Mouse (Mus musculus) hindbrain, embryonic 15.5 days (tissue): ENCODE measurements around the gene Rnf224. TPM values are rescaled to one million over a fixed set of nuclear protein-coding genes. Genes with fewer than 3 reads are reported as not detected.
A peak's percentile ranks its signal among the peaks of the same experiment; 100 is the strongest.

ENCODE experiments used
- ATAC-seq: fragments of 200-750 bp; cut with Nextera tagmentation; 2 replicates; pipeline ENCODE4 v1.8.0; 2017; ENCODE audit warnings: low read depth, moderate number of reproducible peaks, moderate TSS enrichment; ENCODE audit not compliant: low FRiP score
- H3K27ac ChIP-seq: fragments of 300-500 bp; sonication (generic); replicated peaks from 2 replicates; pipeline ENCODE4 v1.5.1; 2015; ENCODE audit warnings: mild to moderate bottlenecking, inconsistent platforms
- H3K27me3 ChIP-seq: fragments of 300-500 bp; sonication (generic); 2 replicates; pipeline ENCODE4 v1.6.1; 2015; ENCODE audit warnings: control low read depth, inconsistent platforms
- H3K36me3 ChIP-seq: fragments of 300-500 bp; sonication (generic); 2 replicates; pipeline ENCODE4 v1.6.1; 2015; ENCODE audit warnings: control low read depth, inconsistent platforms
- H3K4me1 ChIP-seq: fragments of 300-500 bp; sonication (generic); replicated peaks from 2 replicates; pipeline ENCODE4 v1.6.1; 2015; ENCODE audit warnings: control low read depth, inconsistent platforms
- H3K4me2 ChIP-seq: fragments of 300-500 bp; sonication (generic); 2 replicates; pipeline ENCODE4 v1.6.1; 2015; ENCODE audit warnings: moderate library complexity, mild to moderate bottlenecking, inconsistent platforms
- H3K4me3 ChIP-seq: fragments of 300-500 bp; sonication (generic); 2 replicates; pipeline ENCODE4 v1.5.1; 2015; ENCODE audit warnings: mild to moderate bottlenecking, inconsistent platforms
- H3K9ac ChIP-seq: fragments of 300-500 bp; sonication (generic); 2 replicates; pipeline ENCODE4 v1.6.1; 2015; ENCODE audit warnings: inconsistent platforms
- H3K9me3 ChIP-seq: fragments of 300-500 bp; sonication (generic); 2 replicates; pipeline ENCODE4 v1.6.1; 2016; ENCODE audit warnings: control low read depth, inconsistent platforms
- WGBS: fragments of 180-500 bp; shearing (Covaris S2); methylation state at CpG from one replicate; pipeline ENCODE4 v1.1.7; 2015; 5-methylcytosine and 5-hydroxymethylcytosine counted together
- polyA plus RNA-seq: library from polyadenylated mRNA; unstranded; fragments of >200 nt; fragmentation: Nextera tagmentation; extraction: Ambion mirVana; gene quantifications from 2 replicates; pipeline ENCODE4 v1.2.1, GENCODE M21; 2015

Gene Rnf224
- polyA plus RNA-seq: not detected in 2 replicates

DNA sequence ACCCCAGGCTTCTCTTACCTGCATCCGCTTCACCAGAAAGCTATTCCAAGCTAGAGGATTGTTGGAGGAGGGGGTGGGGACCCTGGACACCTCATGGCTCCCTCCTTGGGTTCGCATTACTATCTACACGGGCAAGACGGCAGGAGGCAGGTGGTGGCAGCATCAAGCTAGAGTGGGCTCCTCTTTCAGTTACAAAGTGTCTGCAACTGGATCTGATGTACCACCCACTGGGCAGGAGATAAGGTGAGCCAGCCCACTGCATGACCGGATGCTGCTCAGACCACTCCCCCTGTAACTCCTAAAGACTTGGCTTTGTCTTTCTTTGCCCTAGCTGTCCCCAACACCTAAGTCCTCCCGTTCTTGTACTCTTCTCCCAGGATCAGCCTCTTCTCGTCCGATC, at the start of gene Rnf224:
TSS of gene Rnf224 (minus strand) at position 174 of the 400 bp plus-strand sequence.
- peaks cover 4% of the 10 kb centered on the region; the same call in 1 of the 2 replicates for H3K27me3 ChIP-seq
- no peak for ATAC-seq
- H3K4me1 ChIP-seq: peaks cover 15% of the 10 kb centered on the region
- H3K4me2 ChIP-seq: no peak within 1 kb of the TSS
- no peaks in the 10 kb centered on the region for H3K36me3 ChIP-seq
- H3K9ac ChIP-seq: no peak within 1 kb of the TSS
- no peak within 1 kb of the TSS for H3K27ac ChIP-seq
- no peaks in the 10 kb centered on the region for H3K9me3 ChIP-seq
- 36% methylated on average over 8 of the region's 8 CpGs for WGBS
- no peak within 1 kb of the TSS for H3K4me3 ChIP-seq

DNA sequence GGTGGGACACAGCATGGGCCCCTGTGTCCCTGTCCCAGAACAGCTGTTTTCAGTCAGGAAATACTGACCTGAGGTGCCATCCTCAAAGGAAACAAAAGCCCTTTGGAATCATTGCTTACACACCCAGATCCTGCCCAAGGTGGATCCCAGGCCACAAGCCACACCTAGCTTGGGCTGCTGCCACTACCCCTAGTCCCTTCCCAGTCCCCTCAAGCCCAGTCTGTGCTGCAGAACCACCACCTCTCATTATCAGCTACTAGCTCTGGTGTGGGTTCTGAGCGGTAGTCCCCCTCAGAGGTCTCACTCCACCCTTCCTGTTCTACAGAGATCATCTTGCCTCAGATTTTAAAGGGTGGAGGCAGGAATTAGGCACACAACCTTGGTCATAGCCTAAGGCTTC, 49.7 kb upstream of the Rnf224 start:
- no peak for ATAC-seq
- WGBS: 95% methylated on average over 1 of the region's 1 CpGs
- peaks cover 30% of the 10 kb centered on the region for H3K4me1 ChIP-seq
- peaks cover 41% of the 10 kb centered on the region for H3K36me3 ChIP-seq
- H3K9ac ChIP-seq: no peak overlapping the region
- H3K4me3 ChIP-seq: no peak overlapping the region
- no peak overlapping the region for H3K4me2 ChIP-seq
- H3K27me3 ChIP-seq: peaks cover 32% of the 10 kb centered on the region
- H3K9me3 ChIP-seq: no peaks in the 10 kb centered on the region
- no peak overlapping the region for H3K27ac ChIP-seq

DNA sequence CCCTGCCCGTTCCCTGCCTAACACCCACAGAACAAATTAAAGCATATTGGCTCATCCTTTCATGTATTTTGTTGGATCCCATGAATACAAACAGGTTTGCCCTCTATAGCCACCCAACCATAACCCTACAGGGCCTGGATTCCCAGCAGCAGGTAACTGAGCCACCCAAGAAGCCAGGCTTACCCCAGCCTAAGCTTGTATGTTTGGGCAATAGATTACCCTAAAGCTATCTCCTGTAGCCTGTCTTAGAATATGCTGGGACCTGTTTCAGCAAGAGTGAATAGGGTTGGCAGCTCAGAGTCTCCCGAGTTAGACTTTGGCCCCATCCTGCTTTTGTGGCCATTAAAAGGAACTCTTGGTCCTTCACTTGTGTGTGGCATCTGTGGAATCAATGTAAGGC, 49.0 kb upstream of the Rnf224 start:
- H3K27ac ChIP-seq: no peak overlapping the region
- H3K4me3 ChIP-seq: no peak overlapping the region
- ATAC-seq: no peak
- H3K27me3 ChIP-seq: peaks cover 26% of the 10 kb centered on the region
- no peak overlapping the region for H3K4me2 ChIP-seq
- 91% methylated on average over 2 of the region's 2 CpGs for WGBS
- peaks cover 48% of the 10 kb centered on the region for H3K36me3 ChIP-seq
- H3K9ac ChIP-seq: no peak overlapping the region
- H3K9me3 ChIP-seq: no peaks in the 10 kb centered on the region
- peaks cover 22% of the 10 kb centered on the region for H3K4me1 ChIP-seq

DNA sequence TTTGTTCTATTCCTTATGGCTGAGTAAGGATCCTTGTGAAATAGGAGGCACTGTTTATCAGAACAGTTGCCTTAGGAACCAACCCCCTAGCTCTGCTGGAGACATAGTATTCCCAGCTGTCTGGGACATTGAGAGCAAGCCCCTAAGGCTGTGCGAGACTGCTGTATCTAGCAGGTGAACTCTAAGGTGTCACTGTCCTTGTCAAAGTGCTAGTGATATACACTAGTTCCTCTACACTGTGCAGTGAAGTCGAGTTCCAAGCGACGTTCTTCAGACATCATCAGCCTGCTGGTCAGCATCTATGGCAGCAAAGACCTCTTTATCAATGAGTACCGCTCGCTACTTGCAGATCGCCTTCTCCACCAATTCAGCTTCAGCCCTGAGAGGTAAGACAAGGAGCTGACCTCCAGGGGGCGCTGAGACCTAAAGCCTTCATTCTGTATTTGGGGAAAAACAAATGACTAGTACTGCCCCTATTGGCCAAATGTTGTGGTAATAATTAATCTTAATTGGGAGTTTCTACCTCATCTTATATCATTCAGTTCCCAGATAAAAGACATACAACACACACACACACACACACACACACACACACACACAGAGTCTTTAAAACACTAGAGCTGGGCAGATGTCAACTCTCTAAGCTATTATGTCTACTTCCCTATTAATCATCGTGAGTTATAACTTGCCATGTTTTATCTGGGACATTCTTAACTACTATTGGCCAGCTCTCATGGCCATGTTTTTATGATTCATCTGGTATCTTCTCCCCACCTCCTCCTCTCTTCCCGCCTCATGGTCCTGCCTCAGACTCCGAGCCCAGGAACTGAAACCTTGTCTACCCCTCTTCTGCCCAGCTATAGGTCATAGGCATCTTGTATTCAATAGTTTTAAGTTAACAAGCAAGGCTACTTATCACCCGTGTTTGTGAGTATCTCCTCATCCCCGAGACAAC, 42.6 kb upstream of the Rnf224 start:
- H3K9ac ChIP-seq: no peak overlapping the region
- no peak overlapping the region for H3K27ac ChIP-seq
- no peaks in the 10 kb centered on the region for H3K9me3 ChIP-seq
- H3K4me2 ChIP-seq: no peak overlapping the region
- no peak overlapping the region for H3K4me3 ChIP-seq
- ATAC-seq: no peak; the same call in 1 of the 2 replicates
- H3K36me3 ChIP-seq: peaks cover 94% of the 10 kb centered on the region
- peaks cover 8% of the 10 kb centered on the region for H3K4me1 ChIP-seq
- H3K27me3 ChIP-seq: no peaks in the 10 kb centered on the region
- WGBS: 64% methylated on average over 13 of the region's 13 CpGs

DNA sequence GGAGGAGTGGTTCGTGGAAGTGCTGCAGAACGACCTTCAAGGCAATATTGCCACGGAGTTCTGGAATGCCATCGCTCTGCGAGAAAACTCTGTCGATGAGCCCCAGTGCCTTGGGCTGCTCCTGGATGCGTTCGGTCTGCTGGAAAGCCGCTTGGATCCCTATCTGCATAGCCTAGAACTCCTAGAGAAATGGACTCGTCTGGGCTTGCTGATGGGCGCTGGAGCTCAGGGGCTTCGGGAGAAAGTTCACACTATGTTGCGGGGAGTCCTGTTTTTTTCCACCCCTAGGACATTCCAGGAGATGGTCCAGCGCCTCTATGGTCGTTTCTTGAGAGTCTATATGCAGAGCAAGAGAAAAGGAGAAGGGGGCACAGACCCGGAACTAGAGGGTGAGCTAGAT, 36.4 kb upstream of the Rnf224 start:
- no peaks in the 10 kb centered on the region for H3K9me3 ChIP-seq
- 42% methylated on average over 16 of the region's 16 CpGs for WGBS
- H3K4me2 ChIP-seq: peak overlapping the region; percentile 97
- no peak for ATAC-seq
- H3K9ac ChIP-seq: peak overlapping the region; percentile 91
- H3K27me3 ChIP-seq: no peaks in the 10 kb centered on the region
- peak overlapping the region; percentile 87 for H3K4me3 ChIP-seq
- H3K4me1 ChIP-seq: peaks cover 46% of the 10 kb centered on the region
- peaks cover 61% of the 10 kb centered on the region for H3K36me3 ChIP-seq
- peak overlapping the region; percentile 79 for H3K27ac ChIP-seq

DNA sequence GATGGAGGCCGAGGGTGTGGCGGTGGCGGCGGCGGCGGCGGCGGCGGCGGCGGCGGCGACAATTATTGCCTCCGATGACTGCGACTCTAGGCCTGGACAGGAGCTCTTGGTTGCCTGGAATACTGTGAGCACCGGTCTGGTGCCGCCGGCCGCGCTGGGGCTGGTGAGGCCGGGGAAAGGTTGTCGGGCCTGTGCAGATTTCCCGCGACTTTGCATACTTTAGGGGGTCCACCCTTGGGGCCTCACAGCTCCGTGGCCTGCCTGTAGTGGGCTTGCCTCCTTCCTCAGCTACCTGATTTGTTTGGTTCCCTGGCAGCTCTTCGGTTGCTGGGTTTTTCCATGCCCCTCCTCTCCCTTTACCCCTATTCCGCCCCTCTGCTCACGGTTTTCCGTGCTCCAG, 35.9 kb upstream of the Rnf224 start:
- WGBS: 1% methylated on average over 16 of the region's 29 CpGs
- H3K36me3 ChIP-seq: peaks cover 56% of the 10 kb centered on the region
- ATAC-seq: peak; percentile 71

DNA sequence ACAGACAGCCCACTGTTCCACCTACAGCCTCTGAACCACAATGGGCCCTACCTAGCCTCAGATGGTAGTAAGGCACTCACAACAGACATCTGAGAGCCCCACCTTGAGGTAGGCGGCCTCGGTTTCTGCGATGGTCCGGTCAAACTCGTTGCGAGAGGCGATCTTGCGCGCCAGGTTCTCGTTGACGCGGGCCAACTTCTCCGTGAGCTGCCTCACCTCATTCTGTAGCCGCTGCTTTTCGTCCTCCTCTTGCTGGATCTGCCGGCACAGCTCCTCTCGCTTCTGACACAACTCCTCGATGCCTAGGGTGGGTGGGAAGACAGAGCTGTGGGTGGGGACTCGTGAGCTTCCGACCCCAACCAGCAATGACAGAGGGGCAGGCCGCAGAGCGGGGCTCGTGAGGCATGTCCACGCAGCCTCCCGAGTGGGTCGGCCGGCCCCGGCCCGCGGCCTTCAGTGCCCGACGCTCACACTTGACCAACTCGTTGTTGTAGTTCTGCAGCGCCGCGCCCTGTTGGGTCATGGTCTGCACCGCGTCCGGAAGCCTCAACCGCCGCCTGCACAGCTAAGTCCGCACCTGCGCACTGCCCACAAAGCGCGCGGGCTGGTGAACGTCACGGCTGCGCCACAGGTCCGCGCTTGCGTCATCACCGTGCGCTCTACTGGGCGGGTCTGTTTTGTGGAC, 35.4 kb upstream of the Rnf224 start, which contains the start of the genes Ssna1 and Anapc2:
TSS of gene Ssna1 (minus strand) at position 612 of the 685 bp plus-strand sequence.
TSS of gene Anapc2 (plus strand) at position 652 of the 685 bp plus-strand sequence.
- WGBS: under 1% methylated on average over 55 of the region's 55 CpGs
- peak; percentile 96 for ATAC-seq
- H3K36me3 ChIP-seq: peaks cover 52% of the 10 kb centered on the region

More for the DNA sequence above, 35.9 kb upstream of the Rnf224 start:
- H3K4me1 ChIP-seq: peaks cover 51% of the 10 kb centered on the region
- H3K27me3 ChIP-seq: no peaks in the 10 kb centered on the region
- peak overlapping the region; percentile 79 for H3K27ac ChIP-seq
- H3K4me3 ChIP-seq: peak overlapping the region; percentile 87
- H3K9ac ChIP-seq: peak overlapping the region; percentile 91
- H3K4me2 ChIP-seq: peak overlapping the region; percentile 97
- H3K9me3 ChIP-seq: no peaks in the 10 kb centered on the region

DNA sequence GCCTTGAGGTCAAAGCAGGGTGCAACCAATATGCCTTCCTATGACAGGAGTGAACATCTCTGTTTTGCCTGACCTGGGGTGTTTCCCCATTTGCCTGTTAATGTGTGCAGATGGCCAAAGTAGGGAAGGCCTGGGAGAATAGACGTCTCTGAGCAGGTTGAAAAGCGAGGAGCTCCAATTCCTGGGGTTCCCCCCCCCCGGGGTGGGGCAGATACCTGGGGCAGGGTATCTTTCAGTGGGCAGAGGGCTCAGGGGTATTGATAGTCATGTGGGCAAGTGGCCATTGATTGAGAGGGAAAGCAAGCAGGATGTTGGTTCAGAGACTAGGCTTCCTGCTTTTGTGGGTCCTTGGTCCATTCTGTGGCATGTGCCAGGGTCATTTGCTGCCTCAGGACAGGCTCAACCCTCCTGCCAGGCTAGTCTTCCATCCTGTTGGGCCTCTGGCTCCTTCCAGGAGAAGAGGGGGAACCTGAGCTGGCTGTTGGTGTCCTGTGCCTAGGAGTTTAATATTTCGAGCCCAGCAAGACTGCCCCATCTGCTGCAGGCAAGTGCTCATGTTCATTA, 31.2 kb upstream of the Rnf224 start:
- Histone ChIP-seq H3K4me1 (peaks cover 74% of the 10 kb centered on the region), H3K9ac (no peak overlapping the region), H3K4me2 (no peak overlapping the region; the same call in 1 of the 2 replicates), H3K4me3 (no peak overlapping the region), H3K9me3 (no peaks in the 10 kb centered on the region), H3K36me3 (peaks cover 17% of the 10 kb centered on the region; the same call in 1 of the 2 replicates), H3K27me3 (no peaks in the 10 kb centered on the region), H3K27ac (no peak overlapping the region)
- WGBS: 71% methylated on average over 4 of the region's 4 CpGs
- no peak for ATAC-seq

More for the DNA sequence above, 35.4 kb upstream of the Rnf224 start, which contains the start of the genes Ssna1 and Anapc2:
- Histone ChIP-seq H3K9me3 (no peaks in the 10 kb centered on the region), H3K9ac (peak within 1 kb of the TSS; percentile 91), H3K4me3 (peak within 1 kb of the TSS; percentile 87), H3K4me1 (peaks cover 56% of the 10 kb centered on the region), H3K27ac (peak within 1 kb of the TSS; percentile 79), H3K27me3 (no peaks in the 10 kb centered on the region), H3K4me2 (peak within 1 kb of the TSS; percentile 97)

DNA sequence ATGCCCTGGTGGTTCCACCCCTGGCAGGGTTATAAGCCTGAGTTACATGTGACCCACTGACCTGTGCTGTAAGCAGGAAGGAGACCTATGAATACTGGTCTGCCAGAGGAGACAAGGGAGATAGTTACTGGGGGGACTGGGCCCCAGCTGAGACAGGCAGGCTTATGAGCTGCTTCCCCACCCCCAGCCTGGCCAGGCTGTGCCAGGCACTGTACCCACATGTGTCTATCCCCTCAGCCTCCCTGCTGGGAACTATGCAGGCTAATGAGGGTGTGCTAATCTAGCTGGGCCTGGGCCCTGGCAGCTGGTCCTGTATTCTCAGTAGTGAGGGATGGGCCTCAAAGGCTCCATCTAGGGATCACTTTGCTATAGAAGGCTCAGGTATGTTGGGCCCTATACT, 30.7 kb upstream of the Rnf224 start:
- H3K27ac ChIP-seq: peak overlapping the region; percentile 73
- H3K36me3 ChIP-seq: peaks cover 17% of the 10 kb centered on the region; the same call in 1 of the 2 replicates
- no peak overlapping the region for H3K9ac ChIP-seq
- H3K9me3 ChIP-seq: no peaks in the 10 kb centered on the region
- no peak for ATAC-seq
- peak overlapping the region; percentile 94 for H3K4me2 ChIP-seq
- H3K4me3 ChIP-seq: peak overlapping the region; percentile 10; the same call in 1 of the 2 replicates
- H3K27me3 ChIP-seq: no peaks in the 10 kb centered on the region
- H3K4me1 ChIP-seq: peaks cover 72% of the 10 kb centered on the region

DNA sequence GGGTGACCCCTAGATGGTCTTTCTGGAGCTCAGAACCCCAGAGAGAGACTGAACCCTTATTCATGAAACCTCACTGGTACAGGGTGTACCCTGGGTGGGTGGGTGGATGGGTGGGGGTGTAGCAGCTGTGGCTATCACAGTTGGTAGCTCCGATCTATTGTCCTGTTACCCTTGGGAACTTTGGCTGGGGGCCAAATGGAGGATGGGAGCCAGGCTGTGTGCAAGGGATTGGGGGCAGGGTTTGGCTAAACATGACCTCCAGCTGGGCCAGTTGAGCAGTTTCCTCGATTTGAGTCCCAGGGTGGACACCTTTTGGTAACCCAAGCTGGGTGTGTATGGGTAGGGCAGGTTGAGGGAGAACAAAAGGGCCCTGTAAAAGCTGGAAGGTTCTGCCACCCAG, 30.1 kb upstream of the Rnf224 start:
- no peaks in the 10 kb centered on the region for H3K9me3 ChIP-seq
- H3K4me3 ChIP-seq: peak overlapping the region; percentile 10; the same call in 1 of the 2 replicates
- H3K4me1 ChIP-seq: peaks cover 72% of the 10 kb centered on the region
- peak overlapping the region; percentile 94 for H3K4me2 ChIP-seq
- H3K9ac ChIP-seq: 0 out of 2 replicates have a peak overlapping the region, but pooled peaks have one; percentile 13
- ATAC-seq: no peak
- WGBS: 27% methylated on average over 2 of the region's 2 CpGs
- peaks cover 17% of the 10 kb centered on the region; the same call in 1 of the 2 replicates for H3K36me3 ChIP-seq
- peak overlapping the region; percentile 73 for H3K27ac ChIP-seq
- no peaks in the 10 kb centered on the region for H3K27me3 ChIP-seq

DNA sequence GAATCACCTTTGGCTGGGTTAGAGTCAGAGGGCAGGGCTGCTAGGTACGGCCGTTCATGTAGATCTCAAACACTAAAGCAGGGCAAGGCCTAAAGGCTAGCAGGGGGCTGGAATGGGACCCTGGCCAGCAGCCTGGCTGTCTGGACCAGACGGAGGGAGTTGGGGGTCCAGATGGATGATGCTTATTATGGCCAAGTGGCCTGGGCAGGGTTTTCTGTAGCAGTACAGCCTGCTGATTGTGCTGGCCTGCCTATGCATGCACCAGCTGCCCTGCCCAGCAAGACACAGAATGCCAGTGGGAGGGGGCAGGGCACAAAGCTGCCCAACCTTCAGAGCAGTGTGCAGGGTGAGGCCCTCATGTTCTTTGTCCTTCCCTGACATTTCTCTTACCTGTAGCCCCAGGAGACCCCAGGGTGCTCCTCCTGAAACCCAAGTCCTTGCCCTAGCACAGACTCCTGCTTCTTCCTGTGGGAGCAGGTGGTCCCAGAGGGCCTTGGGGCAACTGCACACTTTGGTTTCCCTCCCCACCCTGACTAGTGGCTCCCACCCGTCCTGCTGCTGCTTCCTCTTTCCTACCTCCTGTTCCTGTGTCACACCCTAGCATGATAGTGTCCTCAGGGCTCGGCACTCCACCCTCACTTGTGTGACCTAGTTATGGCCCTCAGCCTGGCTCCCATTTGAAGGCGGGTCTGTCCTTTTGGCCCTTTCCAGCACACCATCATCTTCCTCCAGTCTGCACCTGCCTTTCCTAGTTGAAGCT, 29.5 kb upstream of the Rnf224 start:
- H3K36me3 ChIP-seq: peaks cover 17% of the 10 kb centered on the region; the same call in 1 of the 2 replicates
- H3K27me3 ChIP-seq: no peaks in the 10 kb centered on the region
- no peak for ATAC-seq
- peak overlapping the region; percentile 73 for H3K27ac ChIP-seq
- peak overlapping the region; percentile 10 for H3K4me3 ChIP-seq
- H3K9me3 ChIP-seq: no peaks in the 10 kb centered on the region
- peaks cover 65% of the 10 kb centered on the region for H3K4me1 ChIP-seq
- peak overlapping the region; percentile 13; the same call in 1 of the 2 replicates for H3K9ac ChIP-seq
- H3K4me2 ChIP-seq: peak overlapping the region; percentile 94
- 49% methylated on average over 6 of the region's 6 CpGs for WGBS
